Mouse (Mus musculus): ENCODE measurements around the gene Hcn2. TPM values are rescaled to one million over a fixed set of nuclear protein-coding genes. Genes with fewer than 3 reads are reported as not detected.

Gene Hcn2
- polyA plus RNA-seq, 1 experiment from 2014 or later = 1.2 TPM

DNA sequence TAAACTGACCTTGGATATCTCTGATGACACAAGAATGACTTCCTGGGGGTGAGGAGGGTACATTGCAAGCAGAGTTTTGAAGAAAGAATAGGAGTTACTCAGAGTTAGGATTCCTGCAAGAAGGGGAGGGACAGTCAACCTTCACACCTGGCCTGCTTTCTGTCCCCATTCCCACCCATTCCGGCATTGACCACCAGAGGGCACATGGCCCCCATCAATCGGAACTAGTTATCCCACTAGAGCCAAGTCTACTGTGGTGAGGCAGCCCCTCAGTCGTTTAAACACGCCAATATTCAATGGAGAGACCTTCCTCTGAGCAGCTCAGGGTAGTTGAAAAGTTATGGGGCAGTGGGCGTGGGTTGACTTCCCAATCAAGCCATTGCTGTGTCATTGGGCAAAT, 52.0 kb downstream of the Hcn2 start:
- Histone ChIP-seq H3K9ac (ENCODE audit: low read depth, low read length) (no peak overlapping the region), H3K36me3 (ENCODE audit: control insufficient read depth, insufficient read depth, low read length) (no peaks in the 10 kb centered on the region), H3K4me3 (ENCODE audit: low read length) (no peak overlapping the region), H3K4me1 (ENCODE audit: control insufficient read depth, insufficient read depth, low read depth, low read length) (peaks cover 34% of the 10 kb centered on the region), H3K9me3 (ENCODE audit: control insufficient read depth, low read length) (no peaks in the 10 kb centered on the region), H3K27me3 (replicated peaks; ENCODE audit: control insufficient read depth, insufficient read depth, low read length) (no peaks in the 10 kb centered on the region), H3K27ac (ENCODE audit: low read depth, low read length) (no peak overlapping the region; the same call in 1 of the 2 replicates), H3K4me2 (ENCODE audit: low read length) (peak overlapping the region; percentile 94; the same call in 1 of the 2 replicates)
- 0% methylated on average over 5 of the region's 5 CpGs for WGBS
- ATAC-seq = no peak

DNA sequence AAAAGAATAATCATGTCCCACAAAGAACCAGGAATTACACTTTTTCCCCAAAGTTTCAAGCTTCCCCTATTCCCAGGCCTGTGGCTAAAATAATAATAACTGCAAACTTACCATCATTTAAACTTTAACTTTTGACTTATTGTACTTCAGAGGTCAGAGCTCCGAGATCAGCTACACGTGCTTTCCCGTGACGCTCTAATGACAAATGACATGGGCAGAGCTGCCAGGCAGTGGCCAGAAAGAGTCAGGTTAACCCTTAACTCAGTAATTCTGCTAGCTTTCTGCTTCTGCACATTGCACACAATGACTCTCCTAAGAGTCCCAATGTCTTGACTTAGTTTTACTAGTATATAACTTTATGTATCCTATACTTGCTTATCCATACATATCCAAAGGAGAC, 52.9 kb downstream of the Hcn2 start:
- H3K4me3 ChIP-seq (ENCODE audit: low read length) = no peak overlapping the region
- H3K36me3 ChIP-seq (ENCODE audit: control insufficient read depth, insufficient read depth, low read length) = no peaks in the 10 kb centered on the region
- ATAC-seq = no peak
- no peaks in the 10 kb centered on the region for H3K9me3 ChIP-seq (ENCODE audit: control insufficient read depth, low read length)
- H3K27me3 ChIP-seq (replicated peaks; ENCODE audit: control insufficient read depth, insufficient read depth, low read length) = no peaks in the 10 kb centered on the region
- no peak overlapping the region for H3K9ac ChIP-seq (ENCODE audit: low read depth, low read length)
- no peak overlapping the region for H3K4me2 ChIP-seq (ENCODE audit: low read length)
- 48% methylated on average over 4 of the region's 4 CpGs for WGBS
- H3K27ac ChIP-seq (ENCODE audit: low read depth, low read length) = no peak overlapping the region
- peaks cover 29% of the 10 kb centered on the region for H3K4me1 ChIP-seq (ENCODE audit: control insufficient read depth, insufficient read depth, low read depth, low read length)

GRCm38 (mm10) chr10:79772320-79772719, 55.9 kb downstream of the Hcn2 start:
- Histone ChIP-seq H3K4me1 (ENCODE audit: control insufficient read depth, insufficient read depth, low read depth, low read length) (peaks cover 14% of the 10 kb centered on the region), H3K9me3 (ENCODE audit: control insufficient read depth, low read length) (no peaks in the 10 kb centered on the region), H3K36me3 (ENCODE audit: control insufficient read depth, insufficient read depth, low read length) (no peaks in the 10 kb centered on the region), H3K9ac (ENCODE audit: low read depth, low read length) (no peak overlapping the region), H3K4me3 (ENCODE audit: low read length) (no peak overlapping the region), H3K27ac (ENCODE audit: low read depth, low read length) (no peak overlapping the region), H3K4me2 (ENCODE audit: low read length) (no peak overlapping the region), H3K27me3 (replicated peaks; ENCODE audit: control insufficient read depth, insufficient read depth, low read length) (peaks cover 12% of the 10 kb centered on the region)
- ATAC-seq = no peak
- 97% methylated on average over 3 of the region's 3 CpGs for WGBS

DNA sequence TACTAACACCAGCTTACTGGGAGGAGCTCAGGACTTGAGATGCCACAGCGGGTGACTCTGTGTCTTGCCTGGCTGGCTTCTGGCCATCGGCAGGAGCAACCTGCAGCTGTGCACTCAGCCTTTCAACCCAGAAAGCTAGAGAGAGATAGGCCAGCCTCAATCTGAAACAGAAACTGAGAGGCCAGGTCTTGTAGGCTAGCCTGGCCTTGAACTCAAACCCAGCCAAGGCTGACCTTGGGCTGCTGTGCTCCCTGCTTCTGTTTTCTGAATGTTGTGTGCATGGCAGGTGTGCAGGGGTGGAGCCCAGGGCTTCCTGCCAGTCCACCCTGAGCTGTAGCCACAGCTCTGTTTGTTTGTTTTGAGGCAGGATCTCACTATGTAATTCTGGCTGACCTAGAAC, 56.8 kb downstream of the Hcn2 start:
- no peak overlapping the region for H3K9ac ChIP-seq (ENCODE audit: low read depth, low read length)
- no peak for ATAC-seq
- no peak overlapping the region for H3K4me3 ChIP-seq (ENCODE audit: low read length)
- H3K4me2 ChIP-seq (ENCODE audit: low read length) = no peak overlapping the region
- no peaks in the 10 kb centered on the region for H3K36me3 ChIP-seq (ENCODE audit: control insufficient read depth, insufficient read depth, low read length)
- H3K9me3 ChIP-seq (ENCODE audit: control insufficient read depth, low read length) = no peaks in the 10 kb centered on the region
- peaks cover 18% of the 10 kb centered on the region for H3K27me3 ChIP-seq (replicated peaks; ENCODE audit: control insufficient read depth, insufficient read depth, low read length)
- 82% methylated on average over 2 of the region's 2 CpGs for WGBS
- no peak overlapping the region for H3K27ac ChIP-seq (ENCODE audit: low read depth, low read length)
- H3K4me1 ChIP-seq (ENCODE audit: control insufficient read depth, insufficient read depth, low read depth, low read length) = peaks cover 12% of the 10 kb centered on the region

GRCm38 (mm10) chr10:79774486-79775279, 58.2 kb downstream of the Hcn2 start:
- Histone ChIP-seq H3K4me3 (ENCODE audit: low read length) (no peak overlapping the region), H3K36me3 (ENCODE audit: control insufficient read depth, insufficient read depth, low read length) (no peaks in the 10 kb centered on the region), H3K27ac (ENCODE audit: low read depth, low read length) (no peak overlapping the region), H3K9me3 (ENCODE audit: control insufficient read depth, low read length) (no peaks in the 10 kb centered on the region), H3K27me3 (replicated peaks; ENCODE audit: control insufficient read depth, insufficient read depth, low read length) (peaks cover 21% of the 10 kb centered on the region), H3K9ac (ENCODE audit: low read depth, low read length) (no peak overlapping the region), H3K4me2 (ENCODE audit: low read length) (no peak overlapping the region), H3K4me1 (ENCODE audit: control insufficient read depth, insufficient read depth, low read depth, low read length) (peaks cover 8% of the 10 kb centered on the region)
- ATAC-seq = no peak
- WGBS = 56% methylated on average over 5 of the region's 5 CpGs

DNA sequence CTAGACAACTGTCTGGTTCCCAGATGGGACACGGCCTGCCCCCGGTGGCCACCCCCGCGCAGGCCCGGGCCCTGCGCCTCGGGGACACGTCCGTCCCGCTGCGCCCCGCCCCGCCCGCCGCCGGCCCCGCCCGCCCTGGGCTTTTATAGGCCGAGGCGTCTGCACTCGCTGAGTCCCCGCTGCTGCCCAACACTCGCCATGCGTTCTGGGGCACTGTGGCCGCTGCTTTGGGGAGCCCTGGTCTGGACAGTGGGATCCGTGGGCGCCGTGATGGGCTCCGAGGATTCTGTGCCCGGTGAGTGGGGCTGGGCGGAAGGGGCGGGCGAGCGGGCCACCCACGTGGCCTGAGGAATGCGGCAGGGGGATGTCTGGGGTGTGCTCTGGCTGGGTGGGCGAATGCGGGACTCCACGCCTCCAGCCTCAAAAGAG, 60.7 kb downstream of the Hcn2 start, which contains the start of gene Fstl3:
Gene Fstl3 (plus strand): TSS at position 170 of the 429 bp plus-strand sequence.
- no peak for ATAC-seq
- Histone ChIP-seq H3K27ac (ENCODE audit: low read depth, low read length) (no peak within 1 kb of the TSS), H3K27me3 (replicated peaks; ENCODE audit: control insufficient read depth, insufficient read depth, low read length) (peaks cover 21% of the 10 kb centered on the region), H3K4me2 (ENCODE audit: low read length) (peak within 1 kb of the TSS; percentile 47), H3K9me3 (ENCODE audit: control insufficient read depth, low read length) (no peaks in the 10 kb centered on the region), H3K4me3 (ENCODE audit: low read length) (peak within 1 kb of the TSS; percentile 22), H3K4me1 (ENCODE audit: control insufficient read depth, insufficient read depth, low read depth, low read length) (peaks cover 8% of the 10 kb centered on the region), H3K36me3 (ENCODE audit: control insufficient read depth, insufficient read depth, low read length) (no peaks in the 10 kb centered on the region), H3K9ac (ENCODE audit: low read depth, low read length) (peak within 1 kb of the TSS; percentile 49; the same call in 1 of the 2 replicates)
- 2% methylated on average over 29 of the region's 39 CpGs for WGBS

DNA sequence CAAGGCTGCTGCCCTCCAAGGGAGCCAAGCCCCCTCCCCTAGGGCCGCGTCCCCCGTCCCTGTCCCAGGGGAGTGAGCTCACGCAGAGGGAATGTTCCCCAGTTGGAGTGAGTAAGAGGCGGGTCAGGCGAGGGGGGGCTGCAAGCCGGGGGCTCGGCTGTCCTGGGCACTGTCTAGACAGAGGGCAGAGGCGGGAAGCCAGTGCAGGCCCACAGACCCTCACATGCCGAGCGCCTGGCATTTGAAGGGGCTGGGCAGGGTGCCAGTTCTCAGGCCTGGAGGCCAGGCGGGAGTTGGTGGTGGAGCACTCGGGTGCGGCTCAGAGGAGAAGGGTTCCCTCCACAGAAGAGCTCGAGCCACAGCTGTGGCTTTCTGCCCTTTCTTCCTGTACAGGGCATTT, 61.6 kb downstream of the Hcn2 start:
- no peaks in the 10 kb centered on the region for H3K36me3 ChIP-seq (ENCODE audit: control insufficient read depth, insufficient read depth, low read length)
- peak overlapping the region; percentile 10; the same call in 1 of the 2 replicates for H3K4me2 ChIP-seq (ENCODE audit: low read length)
- 8% methylated on average over 15 of the region's 15 CpGs for WGBS
- no peak overlapping the region for H3K9ac ChIP-seq (ENCODE audit: low read depth, low read length)
- peaks cover 21% of the 10 kb centered on the region for H3K27me3 ChIP-seq (replicated peaks; ENCODE audit: control insufficient read depth, insufficient read depth, low read length)
- peaks cover 8% of the 10 kb centered on the region for H3K4me1 ChIP-seq (ENCODE audit: control insufficient read depth, insufficient read depth, low read depth, low read length)
- H3K27ac ChIP-seq (ENCODE audit: low read depth, low read length) = no peak overlapping the region
- no peaks in the 10 kb centered on the region for H3K9me3 ChIP-seq (ENCODE audit: control insufficient read depth, low read length)
- ATAC-seq = no peak
- H3K4me3 ChIP-seq (ENCODE audit: low read length) = no peak overlapping the region

GRCm38 (mm10) chr10:79779193-79779592, 62.8 kb downstream of the Hcn2 start:
- no peak for ATAC-seq
- no peak overlapping the region for H3K4me2 ChIP-seq (ENCODE audit: low read length)
- no peaks in the 10 kb centered on the region for H3K36me3 ChIP-seq (ENCODE audit: control insufficient read depth, insufficient read depth, low read length)
- no peaks in the 10 kb centered on the region for H3K9me3 ChIP-seq (ENCODE audit: control insufficient read depth, low read length)
- no peak overlapping the region for H3K4me3 ChIP-seq (ENCODE audit: low read length)
- peaks cover 21% of the 10 kb centered on the region for H3K27me3 ChIP-seq (replicated peaks; ENCODE audit: control insufficient read depth, insufficient read depth, low read length)
- H3K27ac ChIP-seq (ENCODE audit: low read depth, low read length) = no peak overlapping the region
- WGBS = 17% methylated on average over 2 of the region's 2 CpGs
- H3K4me1 ChIP-seq (ENCODE audit: control insufficient read depth, insufficient read depth, low read depth, low read length) = peaks cover 8% of the 10 kb centered on the region
- H3K9ac ChIP-seq (ENCODE audit: low read depth, low read length) = no peak overlapping the region

GRCm38 (mm10) chr10:79779784-79780663, 63.6 kb downstream of the Hcn2 start:
- Histone ChIP-seq H3K9ac (ENCODE audit: low read depth, low read length) (peak overlapping the region; percentile 47), H3K36me3 (ENCODE audit: control insufficient read depth, insufficient read depth, low read length) (no peaks in the 10 kb centered on the region), H3K4me1 (ENCODE audit: control insufficient read depth, insufficient read depth, low read depth, low read length) (peaks cover 8% of the 10 kb centered on the region), H3K27ac (ENCODE audit: low read depth, low read length) (no peak overlapping the region), H3K4me3 (ENCODE audit: low read length) (peak overlapping the region; percentile 48), H3K9me3 (ENCODE audit: control insufficient read depth, low read length) (no peaks in the 10 kb centered on the region), H3K27me3 (replicated peaks; ENCODE audit: control insufficient read depth, insufficient read depth, low read length) (peaks cover 21% of the 10 kb centered on the region), H3K4me2 (ENCODE audit: low read length) (peak overlapping the region; percentile 78)
- WGBS = 1% methylated on average over 55 of the region's 55 CpGs
- peak; percentile 93 for ATAC-seq
